Mouse (Mus musculus): ENCODE results near the gene Fcer1g. TPM values are rescaled to one million over a fixed set of nuclear protein-coding genes. Genes with fewer than 3 reads are reported as not detected.

Fcer1g gene
- polyA plus RNA-seq, 1 experiment from 2014 or later: 31.5 TPM

DNA sequence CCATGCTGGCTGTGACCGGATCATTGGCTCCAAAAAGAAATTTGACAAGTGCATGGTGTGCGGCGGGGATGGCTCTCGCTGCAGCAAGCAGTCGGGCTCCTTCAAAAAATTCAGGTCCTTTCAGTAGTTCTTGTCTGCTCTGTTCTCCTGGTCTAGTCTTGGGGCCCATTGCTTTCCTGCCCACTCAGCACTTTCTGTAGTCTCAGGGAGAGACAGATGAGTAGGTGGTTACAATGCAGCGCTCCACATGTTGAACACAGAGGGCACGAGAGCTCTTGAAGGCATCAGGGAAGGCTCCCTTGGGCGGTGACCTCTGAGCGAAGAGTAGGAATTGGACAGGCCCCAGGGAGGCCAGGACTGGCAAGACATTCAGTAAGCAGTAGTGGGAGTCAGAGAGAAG, 23.6 kb upstream of the Fcer1g start:
- Histone ChIP-seq H3K9ac (ENCODE audit: low read length) (no peak overlapping the region), H3K9me3 (replicated peaks; ENCODE audit: control insufficient read depth, low read length) (no peaks in the 10 kb centered on the region), H3K4me3 (ENCODE audit: low read depth, low read length) (no peak overlapping the region), H3K4me1 (ENCODE audit: control insufficient read depth, insufficient read depth, low read length) (peaks cover 8% of the 10 kb centered on the region), H3K4me2 (ENCODE audit: low read length) (no peak overlapping the region), H3K27ac (ENCODE audit: low read depth, low read length) (no peak overlapping the region), H3K27me3 (replicated peaks; ENCODE audit: control insufficient read depth, insufficient read depth, low read length) (no peaks in the 10 kb centered on the region), H3K36me3 (ENCODE audit: control insufficient read depth, insufficient read depth, low read length) (no peaks in the 10 kb centered on the region)
- no peak for ATAC-seq
- 87% methylated on average over 9 of the region's 9 CpGs for WGBS
- no peak for DNase-seq (ENCODE audit: low spot score)

DNA sequence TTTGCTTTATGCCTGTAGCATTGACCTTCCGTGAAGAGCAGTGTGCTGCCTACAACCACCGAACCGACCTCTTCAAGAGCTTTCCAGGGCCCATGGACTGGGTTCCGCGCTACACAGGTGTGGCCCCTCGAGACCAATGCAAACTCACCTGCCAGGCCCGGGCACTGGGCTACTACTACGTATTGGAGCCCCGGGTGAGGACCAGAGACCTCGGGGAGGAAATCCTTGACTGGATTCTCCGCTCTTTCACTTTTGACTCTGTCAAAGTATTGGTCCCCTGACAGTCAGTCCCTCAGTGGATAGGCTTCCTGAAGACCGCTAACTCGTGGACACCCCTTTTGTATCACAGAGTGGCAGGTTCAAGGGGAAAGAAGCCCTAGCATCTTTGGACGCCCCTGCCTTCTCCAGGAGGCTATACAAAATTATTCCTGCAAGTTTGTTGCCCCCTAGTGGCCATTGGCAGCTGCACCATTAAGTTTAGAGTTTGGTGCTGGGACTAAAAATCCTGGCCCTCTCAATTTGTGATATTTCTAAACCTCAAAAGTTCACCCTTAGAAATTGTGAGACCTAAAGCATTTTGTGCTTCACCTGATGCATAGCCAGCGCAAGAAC, 22.9 kb upstream of the Fcer1g start:
- peak; percentile 83 for DNase-seq (ENCODE audit: low spot score)
- ATAC-seq: peak; percentile 45; the same call in 1 of the 2 replicates
- H3K27ac ChIP-seq (ENCODE audit: low read depth, low read length): no peak overlapping the region
- H3K9ac ChIP-seq (ENCODE audit: low read length): no peak overlapping the region
- WGBS: 67% methylated on average over 15 of the region's 15 CpGs
- no peaks in the 10 kb centered on the region for H3K36me3 ChIP-seq (ENCODE audit: control insufficient read depth, insufficient read depth, low read length)
- H3K9me3 ChIP-seq (replicated peaks; ENCODE audit: control insufficient read depth, low read length): no peaks in the 10 kb centered on the region
- no peak overlapping the region for H3K4me3 ChIP-seq (ENCODE audit: low read depth, low read length)
- H3K4me2 ChIP-seq (ENCODE audit: low read length): no peak overlapping the region
- H3K4me1 ChIP-seq (ENCODE audit: control insufficient read depth, insufficient read depth, low read length): peaks cover 8% of the 10 kb centered on the region
- H3K27me3 ChIP-seq (replicated peaks; ENCODE audit: control insufficient read depth, insufficient read depth, low read length): no peaks in the 10 kb centered on the region

DNA sequence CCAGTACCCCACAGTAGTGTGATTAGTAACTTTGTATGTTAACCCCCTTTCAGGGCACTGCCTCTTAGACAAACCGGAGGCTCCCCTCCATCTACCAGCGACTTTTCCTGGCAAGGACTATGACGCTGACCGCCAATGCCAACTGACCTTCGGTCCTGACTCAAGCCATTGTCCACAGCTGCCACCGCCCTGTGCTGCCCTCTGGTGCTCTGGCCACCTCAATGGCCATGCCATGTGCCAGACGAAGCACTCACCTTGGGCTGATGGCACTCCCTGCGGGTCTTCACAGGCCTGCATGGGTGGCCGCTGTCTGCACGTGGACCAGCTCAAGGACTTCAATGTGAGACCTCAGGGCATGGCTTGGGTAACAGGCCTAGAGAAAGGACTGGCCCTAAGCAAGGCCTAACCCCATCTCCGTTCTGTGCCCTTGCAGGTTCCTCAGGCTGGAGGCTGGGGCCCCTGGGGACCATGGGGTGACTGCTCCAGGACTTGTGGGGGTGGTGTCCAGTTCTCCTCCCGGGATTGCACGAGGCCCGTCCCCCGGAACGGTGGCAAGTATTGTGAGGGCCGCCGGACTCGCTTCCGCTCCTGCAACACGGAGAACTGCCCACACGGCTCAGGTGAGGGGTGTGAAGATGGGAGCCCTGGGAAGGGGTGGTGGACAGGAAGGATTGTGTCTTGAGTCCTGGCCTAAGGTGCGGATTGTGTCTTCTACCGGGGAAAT, 22.1 kb upstream of the Fcer1g start:
- H3K4me3 ChIP-seq (ENCODE audit: low read depth, low read length): no peak overlapping the region
- 93% methylated on average over 24 of the region's 24 CpGs for whole genome bisulfite sequencing
- H3K27me3 ChIP-seq (replicated peaks; ENCODE audit: control insufficient read depth, insufficient read depth, low read length): no peaks in the 10 kb centered on the region
- H3K9ac ChIP-seq (ENCODE audit: low read length): no peak overlapping the region
- DNase-seq (ENCODE audit: low spot score) (no peak), ATAC-seq (no peak)
- H3K27ac ChIP-seq (ENCODE audit: low read depth, low read length): no peak overlapping the region
- peaks cover 12% of the 10 kb centered on the region for H3K4me1 ChIP-seq (ENCODE audit: control insufficient read depth, insufficient read depth, low read length)
- no peak overlapping the region for H3K4me2 ChIP-seq (ENCODE audit: low read length)
- no peaks in the 10 kb centered on the region for H3K36me3 ChIP-seq (ENCODE audit: control insufficient read depth, insufficient read depth, low read length)
- no peaks in the 10 kb centered on the region for H3K9me3 ChIP-seq (replicated peaks; ENCODE audit: control insufficient read depth, low read length)

DNA sequence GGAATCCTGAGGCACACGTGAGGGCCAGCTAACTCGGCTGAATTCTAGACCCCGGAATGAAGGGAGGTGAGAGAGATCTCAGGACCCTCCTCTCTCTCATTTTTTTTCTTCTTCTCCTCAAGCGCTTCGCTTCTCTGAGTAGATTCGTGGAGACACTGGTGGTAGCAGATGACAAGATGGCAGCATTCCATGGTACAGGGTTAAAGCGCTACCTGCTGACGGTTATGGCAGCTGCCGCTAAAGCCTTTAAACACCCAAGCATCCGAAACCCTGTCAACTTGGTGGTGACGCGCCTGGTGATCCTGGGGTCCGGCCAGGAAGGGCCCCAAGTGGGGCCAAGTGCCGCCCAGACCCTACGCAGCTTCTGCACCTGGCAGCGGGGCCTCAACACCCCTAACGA, 18.2 kb upstream of the Fcer1g start:
- Histone ChIP-seq H3K9ac (ENCODE audit: low read length) (0 out of 2 replicates have a peak overlapping the region, but pooled peaks have one; percentile 32), H3K4me2 (ENCODE audit: low read length) (peak overlapping the region; percentile 52), H3K4me1 (ENCODE audit: control insufficient read depth, insufficient read depth, low read length) (peaks cover 31% of the 10 kb centered on the region), H3K4me3 (ENCODE audit: low read depth, low read length) (peak overlapping the region; percentile 1; the same call in 1 of the 2 replicates), H3K36me3 (ENCODE audit: control insufficient read depth, insufficient read depth, low read length) (no peaks in the 10 kb centered on the region), H3K27me3 (replicated peaks; ENCODE audit: control insufficient read depth, insufficient read depth, low read length) (no peaks in the 10 kb centered on the region), H3K27ac (ENCODE audit: low read depth, low read length) (peak overlapping the region; percentile 58; the same call in 1 of the 2 replicates), H3K9me3 (replicated peaks; ENCODE audit: control insufficient read depth, low read length) (no peaks in the 10 kb centered on the region)
- 52% methylated on average over 17 of the region's 17 CpGs for WGBS
- DNase-seq (ENCODE audit: low spot score): no peak
- no peak for ATAC-seq

DNA sequence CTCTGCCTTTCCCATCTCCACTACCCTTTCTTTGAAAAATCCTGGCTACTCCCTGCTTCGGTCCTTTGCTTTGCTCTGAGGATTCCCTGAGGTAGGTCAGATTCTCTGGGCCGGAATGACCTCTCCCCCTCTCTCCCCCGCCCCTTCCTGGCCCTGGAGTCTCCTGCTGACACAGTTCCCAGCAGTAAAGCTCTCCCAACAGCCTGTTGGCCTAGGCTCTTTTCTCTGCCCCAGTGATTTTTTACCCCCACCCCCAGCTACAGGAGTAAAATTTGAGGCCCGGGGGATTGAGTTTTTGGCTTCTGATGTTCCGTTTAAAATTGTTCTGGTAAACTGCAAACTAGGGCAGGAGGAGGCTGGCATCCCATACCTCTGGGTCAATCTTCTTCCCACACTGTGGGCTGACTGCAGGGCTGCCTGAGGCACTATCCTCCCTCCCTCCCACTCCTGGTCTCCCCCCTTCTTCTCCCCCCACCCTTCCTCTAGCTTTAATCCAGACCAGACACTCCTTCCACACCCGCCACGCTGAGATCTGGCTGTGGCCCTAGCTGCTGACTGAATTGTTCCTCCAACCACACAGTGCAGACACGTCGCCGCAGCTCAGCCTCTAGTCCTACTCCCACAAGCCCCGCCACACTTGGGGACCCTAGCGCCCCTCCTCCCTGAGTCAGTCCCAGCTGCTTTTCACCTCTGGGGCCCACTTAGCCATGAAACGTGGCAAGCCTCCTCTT, 17.6 kb upstream of the Fcer1g start:
- peak overlapping the region; percentile 58; the same call in 1 of the 2 replicates for H3K27ac ChIP-seq (ENCODE audit: low read depth, low read length)
- DNase-seq (ENCODE audit: low spot score): no peak
- no peaks in the 10 kb centered on the region for H3K27me3 ChIP-seq (replicated peaks; ENCODE audit: control insufficient read depth, insufficient read depth, low read length)
- no peaks in the 10 kb centered on the region for H3K9me3 ChIP-seq (replicated peaks; ENCODE audit: control insufficient read depth, low read length)
- H3K4me1 ChIP-seq (ENCODE audit: control insufficient read depth, insufficient read depth, low read length): peaks cover 31% of the 10 kb centered on the region
- no peaks in the 10 kb centered on the region for H3K36me3 ChIP-seq (ENCODE audit: control insufficient read depth, insufficient read depth, low read length)
- peak overlapping the region; percentile 52 for H3K4me2 ChIP-seq (ENCODE audit: low read length)
- WGBS: 6% methylated on average over 13 of the region's 13 CpGs
- no peak for ATAC-seq
- peak overlapping the region; percentile 21; the same call in 1 of the 2 replicates for H3K4me3 ChIP-seq (ENCODE audit: low read depth, low read length)
- H3K9ac ChIP-seq (ENCODE audit: low read length): peak overlapping the region; percentile 55; the same call in 1 of the 2 replicates

DNA sequence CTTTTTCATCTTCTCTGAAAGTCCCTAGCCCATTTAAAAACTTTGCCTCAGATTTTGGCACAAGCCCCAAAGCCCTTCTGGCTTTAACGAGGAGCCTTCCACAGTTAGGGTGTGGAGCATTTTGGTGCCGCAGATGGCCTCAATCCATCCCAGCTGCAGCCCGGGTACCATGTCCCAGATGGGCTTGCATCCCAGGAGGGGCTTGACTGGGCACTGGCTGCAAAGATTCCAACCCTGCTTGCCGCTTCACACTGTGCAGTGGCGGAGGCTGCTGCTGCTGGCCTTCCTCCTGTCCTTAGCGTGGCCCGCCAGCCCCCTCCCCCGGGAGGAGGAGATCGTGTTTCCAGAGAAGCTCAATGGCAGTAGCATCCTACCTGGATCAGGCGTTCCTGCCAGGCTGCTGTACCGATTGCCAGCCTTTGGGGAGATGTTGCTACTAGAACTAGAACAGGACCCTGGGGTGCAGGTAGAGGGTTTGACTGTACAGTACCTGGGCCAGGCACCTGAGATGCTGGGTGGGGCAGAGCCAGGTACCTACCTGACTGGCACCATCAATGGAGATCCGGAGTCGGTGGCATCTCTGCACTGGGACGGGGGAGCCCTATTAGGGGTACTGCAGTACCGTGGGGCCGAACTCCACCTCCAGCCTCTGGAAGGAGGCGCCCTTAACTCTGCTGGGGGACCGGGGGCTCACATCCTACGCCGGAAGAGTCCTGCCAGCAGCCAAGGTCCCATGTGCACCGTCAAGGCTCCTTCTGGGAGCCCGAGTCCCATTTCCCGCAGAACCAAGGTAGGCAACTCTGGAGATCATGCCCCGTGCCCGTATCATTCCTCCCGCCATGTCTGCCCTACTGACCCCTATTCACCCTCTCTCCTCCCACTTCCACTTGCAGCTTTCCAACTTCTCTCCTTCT, 16.8 kb upstream of the Fcer1g start, which contains the start of gene Ndufs2:
Ndufs2 (minus strand) TSS at position 709 of the 914 bp plus-strand sequence.
- peak; percentile 83 for DNase-seq (ENCODE audit: low spot score)
- peak within 1 kb of the TSS; percentile 76 for H3K27ac ChIP-seq (ENCODE audit: low read depth, low read length)
- ATAC-seq: peak; percentile 43
- H3K9me3 ChIP-seq (replicated peaks; ENCODE audit: control insufficient read depth, low read length): no peaks in the 10 kb centered on the region
- H3K36me3 ChIP-seq (ENCODE audit: control insufficient read depth, insufficient read depth, low read length): no peaks in the 10 kb centered on the region
- H3K4me3 ChIP-seq (ENCODE audit: low read depth, low read length): peak within 1 kb of the TSS; percentile 21
- no peaks in the 10 kb centered on the region for H3K27me3 ChIP-seq (replicated peaks; ENCODE audit: control insufficient read depth, insufficient read depth, low read length)
- peaks cover 36% of the 10 kb centered on the region for H3K4me1 ChIP-seq (ENCODE audit: control insufficient read depth, insufficient read depth, low read length)
- H3K9ac ChIP-seq (ENCODE audit: low read length): peak within 1 kb of the TSS; percentile 55
- WGBS: 16% methylated on average over 26 of the region's 26 CpGs
- peak within 1 kb of the TSS; percentile 52 for H3K4me2 ChIP-seq (ENCODE audit: low read length)

DNA sequence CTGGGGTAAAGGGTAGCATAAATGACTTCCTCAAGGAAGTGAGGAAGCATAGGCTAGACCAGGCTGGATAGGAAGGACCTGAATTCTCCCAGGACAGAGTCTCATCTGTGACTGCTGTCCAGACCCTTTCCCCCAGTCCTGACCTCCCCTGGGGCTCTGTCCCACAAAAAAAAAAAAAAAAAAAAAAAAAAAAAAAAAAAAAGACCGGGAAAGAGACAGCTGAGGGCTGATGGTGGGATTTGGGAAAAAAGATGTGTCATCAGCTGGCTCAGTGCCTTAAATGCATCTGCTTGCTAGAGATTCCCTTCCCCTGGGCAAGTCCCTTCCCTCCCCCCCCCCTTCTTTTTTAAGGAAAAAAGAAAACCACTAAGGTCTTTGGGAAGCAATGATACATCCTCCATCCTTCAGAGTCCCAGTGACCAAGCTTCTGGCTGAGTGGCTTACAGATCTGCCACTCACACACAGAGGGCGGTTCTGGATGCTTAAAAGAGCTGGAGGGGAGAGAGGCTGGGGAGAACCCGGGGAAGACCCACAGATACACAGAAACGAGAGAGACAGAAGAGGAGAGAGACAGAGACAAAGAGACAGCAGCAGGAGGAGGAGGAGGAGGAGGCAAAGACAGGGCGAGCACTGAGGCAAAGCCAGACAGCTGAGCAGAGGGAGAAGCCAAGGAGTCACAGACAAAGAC, 15.9 kb upstream of the Fcer1g start, which contains the start of gene Adamts4:
Adamts4 (plus strand) TSS at position 509 of the 688 bp plus-strand sequence.
- Histone ChIP-seq H3K4me2 (ENCODE audit: low read length) (peak within 1 kb of the TSS; percentile 52), H3K9ac (ENCODE audit: low read length) (peak within 1 kb of the TSS; percentile 55), H3K27me3 (replicated peaks; ENCODE audit: control insufficient read depth, insufficient read depth, low read length) (no peaks in the 10 kb centered on the region), H3K4me3 (ENCODE audit: low read depth, low read length) (peak within 1 kb of the TSS; percentile 21), H3K4me1 (ENCODE audit: control insufficient read depth, insufficient read depth, low read length) (peaks cover 37% of the 10 kb centered on the region), H3K27ac (ENCODE audit: low read depth, low read length) (peak within 1 kb of the TSS; percentile 76), H3K9me3 (replicated peaks; ENCODE audit: control insufficient read depth, low read length) (no peaks in the 10 kb centered on the region), H3K36me3 (ENCODE audit: control insufficient read depth, insufficient read depth, low read length) (no peaks in the 10 kb centered on the region)
- DNase-seq (ENCODE audit: low spot score) (peak; percentile 76), ATAC-seq (peak; percentile 40; the same call in 1 of the 2 replicates)
- WGBS: 15% methylated on average over 5 of the region's 5 CpGs

Measured in forebrain, embryonic 14.5 days (tissue).